Mouse (Mus musculus) granulocyte monocyte progenitor cell, adult 5-6 weeks (primary cell): Measurements from ENCODE around the gene Adcy7. TPM values are rescaled to one million over a fixed set of nuclear protein-coding genes. Genes with fewer than 3 reads are reported as not detected.

Experiments
- ATAC-seq: replicated peaks from 2 replicates; pipeline ENCODE4 v1.8.0; 2016; ENCODE audit warnings: mild to moderate bottlenecking, moderate TSS enrichment, inconsistent platforms; ENCODE audit not compliant: poor library complexity, severe bottlenecking
- total RNA-seq, 2 experiments: library from RNA; stranded (forward) in 1 of 2; stranded (reverse) in 1 of 2; fragments of 200-712, 200-1000 nt in 1 of 2; fragments of >200 nt in 1 of 2; fragmentation: Nextera tagmentation in 1 of 2; gene quantifications; 2 replicates each; pipeline ENCODE4 v1.2.3; 2014 to 2017

Gene Adcy7
- total RNA-seq, 2 experiments from 2014 or later, result 32.9 to 43.7 TPM

GRCm38 (mm10) chr8:88376836-88377582, 104.8 kb downstream of the Adcy7 start:
- ATAC-seq, result no peak

Other genes with a start within 250 kb of the Adcy7 start
- 52.7 and 53.4 TPM in 2 replicates for gene Cnep1r1, start 153.6 kb upstream of the Adcy7 start, total RNA-seq (2014; fragmentation: Nextera tagmentation)
- 8.0 and 9.4 TPM in 2 replicates for gene Cnep1r1, start 153.6 kb upstream of the Adcy7 start, total RNA-seq (2017)
- gene Heatr3, start 134.5 kb upstream of the Adcy7 start, total RNA-seq (2014; fragmentation: Nextera tagmentation), result 40.6 and 49.3 TPM in 2 replicates
- gene Heatr3, start 134.5 kb upstream of the Adcy7 start, total RNA-seq (2017), result 40.9 and 52.5 TPM in 2 replicates
- gene Tent4b, start 73.2 kb upstream of the Adcy7 start, total RNA-seq (2014; fragmentation: Nextera tagmentation), result 34.4 and 41.3 TPM in 2 replicates
- gene Tent4b, start 73.2 kb upstream of the Adcy7 start, total RNA-seq (2017), result 34.6 and 37.6 TPM in 2 replicates
- gene Brd7, start 89.8 kb downstream of the Adcy7 start, total RNA-seq (2014; fragmentation: Nextera tagmentation), result 75.7 and 92.5 TPM in 2 replicates
- 70.1 and 74.2 TPM in 2 replicates for gene Brd7, start 89.8 kb downstream of the Adcy7 start, total RNA-seq (2017)
- gene Nkd1, start 249.0 kb downstream of the Adcy7 start, total RNA-seq (2014; fragmentation: Nextera tagmentation), result 0.73 TPM in 1 of 2 replicates, not detected in the other
- gene Nkd1, start 249.0 kb downstream of the Adcy7 start, total RNA-seq (2017), result 0.10 and 0.13 TPM in 2 replicates